Mouse (Mus musculus) adrenal gland, postnatal 4 days (tissue): ENCODE data around the gene Erc2. TPM values are rescaled to one million over a fixed set of nuclear protein-coding genes. Genes with fewer than 3 reads are reported as not detected.

ENCODE experiments used
- DNase-seq, 2 experiments: peaks; one replicate each; pipeline ENCODE4 v3.0.0; 2021 to 2022; ENCODE audit warnings: low spot score in 2 of 2, mixed read lengths in 2 of 2
- total RNA-seq, 2 experiments: library from RNA; stranded (reverse); gene quantifications; 2 replicates each; pipeline ENCODE4 v1.2.3; 2021

The Erc2 gene
- total RNA-seq, 2 experiments from 2014 or later: 16.9 to 17.7 TPM

DNA sequence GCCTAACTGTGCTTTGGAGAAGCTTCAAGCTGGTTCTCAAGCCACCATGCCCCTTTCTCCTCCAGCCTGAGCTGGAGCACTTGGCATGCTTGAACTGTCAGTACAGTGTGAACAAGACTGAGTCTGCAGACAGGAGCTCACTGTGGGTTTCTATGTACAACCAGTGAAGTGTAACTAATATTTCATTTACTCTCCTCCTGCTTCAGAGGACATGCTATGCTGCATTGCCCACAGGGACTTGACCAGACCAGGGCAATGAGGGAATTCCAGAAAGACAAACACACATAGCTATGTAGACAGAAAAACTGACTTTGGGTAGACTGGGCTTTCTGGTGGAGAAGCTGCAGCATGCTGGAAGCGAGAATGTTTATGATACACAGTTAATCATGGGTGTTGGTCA is 311.3 kb downstream of the Erc2 start:
- DNase-seq: no peak

- DNase-seq: no peak
Measured at GRCm38 (mm10) chr14:27935714-27936113, 313.5 kb downstream of the Erc2 start.

DNA sequence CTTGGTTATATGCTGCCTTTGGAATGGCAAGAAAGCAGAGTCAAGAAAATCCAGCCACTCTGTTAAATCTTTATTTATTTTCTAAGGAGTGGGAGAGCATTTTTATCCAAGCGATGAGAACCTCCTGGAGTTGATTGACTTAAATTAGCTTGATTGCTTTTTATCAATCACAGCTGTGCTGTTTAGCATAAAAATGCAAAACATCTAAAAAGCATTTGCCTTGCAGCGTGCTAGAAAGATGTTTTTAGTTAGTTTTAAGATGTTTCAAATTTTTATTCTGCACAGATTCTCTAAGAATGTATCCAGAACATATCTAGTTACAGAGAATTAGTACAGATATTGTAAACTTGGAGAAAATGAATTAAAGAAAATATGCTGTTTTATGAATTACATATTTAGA is 315.7 kb downstream of the Erc2 start:
- DNase-seq: no peak

DNA sequence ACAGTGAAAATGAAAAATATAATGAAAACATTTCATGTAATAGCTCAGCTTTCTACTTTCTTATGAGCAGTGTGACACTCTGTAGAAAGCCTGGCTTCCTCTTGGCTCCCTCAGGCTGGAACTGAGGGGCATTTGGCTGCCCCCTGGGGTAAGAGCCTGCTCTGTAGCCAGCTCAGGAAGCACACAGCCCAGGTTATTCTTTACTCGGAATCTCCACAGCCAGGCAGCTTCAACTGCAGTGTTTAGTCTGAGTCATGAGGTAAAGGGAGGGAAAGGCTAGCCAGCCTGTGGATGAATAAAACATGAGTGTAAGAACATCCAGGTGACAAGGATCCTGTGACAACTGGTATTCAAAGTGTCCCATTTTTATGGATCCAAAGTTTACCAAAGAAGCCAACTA is 323.0 kb downstream of the Erc2 start:
- no peak for DNase-seq

- DNase-seq: no peak
Measured at GRCm38 (mm10) chr14:27946211-27946610, 324.0 kb downstream of the Erc2 start.

- no peak for DNase-seq
Measured at GRCm38 (mm10) chr14:27948391-27948790, 326.2 kb downstream of the Erc2 start.

- DNase-seq: no peak
Measured at GRCm38 (mm10) chr14:27953814-27954213, 331.6 kb downstream of the Erc2 start.

GRCm38 (mm10) chr14:27956801-27957200 is 334.6 kb downstream of the Erc2 start:
- no peak for DNase-seq

DNA sequence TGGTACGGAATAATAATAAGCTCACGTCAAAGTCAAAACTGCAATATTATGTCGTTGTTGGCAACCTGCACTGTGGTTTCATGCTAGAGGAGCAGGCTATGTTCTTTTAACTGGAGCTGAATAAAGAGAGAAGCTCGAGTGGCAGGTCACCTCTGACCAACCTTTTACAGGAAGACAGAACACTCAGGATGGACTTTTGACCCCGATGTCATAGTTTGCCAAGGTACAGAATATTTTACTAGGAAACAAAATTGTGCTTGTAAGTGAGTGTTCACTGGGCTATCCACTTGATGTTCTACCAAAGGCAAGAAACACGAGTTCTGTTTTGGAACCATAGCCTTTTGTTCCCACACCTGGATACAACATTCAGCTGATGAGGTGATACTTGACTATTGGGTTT is 351.5 kb downstream of the Erc2 start:
- DNase-seq: no peak

DNA sequence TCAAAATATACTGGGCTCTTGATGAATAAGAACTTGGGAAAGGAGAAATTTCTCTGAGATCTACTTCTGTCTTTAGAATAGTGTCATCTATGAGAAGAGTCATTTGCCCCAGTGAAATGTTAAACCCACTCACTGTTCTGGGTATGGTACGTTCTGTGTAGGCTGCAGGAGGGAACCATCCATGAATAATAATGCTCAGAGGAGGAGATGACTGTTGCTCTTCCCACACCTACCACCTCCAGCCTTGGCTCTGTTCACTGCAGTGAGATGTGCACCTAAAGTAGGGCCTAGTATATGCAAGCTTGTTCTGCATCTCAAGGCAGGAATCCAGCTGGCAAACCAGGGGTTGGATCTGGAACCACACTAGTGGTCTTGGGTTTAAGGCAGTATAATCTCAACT is 353.4 kb downstream of the Erc2 start:
- DNase-seq: no peak

- no peak for DNase-seq
Measured at GRCm38 (mm10) chr14:27984758-27985157, 362.5 kb downstream of the Erc2 start.

DNA sequence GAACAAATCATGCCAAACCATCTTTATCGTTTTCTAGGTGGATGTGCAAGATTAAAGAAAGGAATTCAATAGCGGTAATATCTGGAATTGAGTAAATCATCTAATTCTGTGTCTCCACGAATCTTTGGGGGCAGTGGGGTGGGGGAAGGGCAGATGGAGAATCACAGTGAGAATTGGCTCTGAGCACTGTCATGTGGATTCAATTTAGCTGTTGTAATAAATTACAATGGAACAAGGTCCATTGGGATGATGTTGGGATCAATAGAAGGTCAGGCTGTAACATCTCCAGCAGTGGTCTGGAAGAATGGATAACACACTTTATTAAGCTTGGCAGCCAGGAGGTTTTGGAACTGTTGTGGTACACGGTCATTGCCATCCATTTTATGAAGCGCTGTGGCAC is 363.0 kb downstream of the Erc2 start:
- DNase-seq: no peak

DNA sequence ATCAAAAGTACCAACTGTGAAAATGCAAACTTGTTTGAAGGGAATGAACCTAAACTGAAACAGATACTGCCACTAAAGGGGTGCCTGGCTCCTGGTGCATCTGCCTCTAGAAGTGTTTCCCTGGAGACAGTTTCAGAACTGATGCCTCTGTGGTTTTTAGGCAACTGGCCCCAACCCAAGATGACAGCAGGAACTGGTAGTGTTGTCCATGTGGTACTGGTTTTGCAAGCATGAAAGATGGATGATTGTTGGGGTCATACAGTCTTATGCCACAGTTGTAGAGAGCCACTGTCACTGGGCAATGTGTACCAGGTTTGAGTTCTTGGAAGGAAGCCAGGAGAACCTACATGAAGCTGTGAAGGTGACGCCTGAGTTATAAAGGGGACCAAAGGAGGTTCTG is 365.2 kb downstream of the Erc2 start:
- DNase-seq: no peak

GRCm38 (mm10) chr14:27998551-27998950 is 376.3 kb downstream of the Erc2 start:
- DNase-seq: no peak

GRCm38 (mm10) chr14:28004023-28004422 is 381.8 kb downstream of the Erc2 start:
- no peak for DNase-seq

GRCm38 (mm10) chr14:28010536-28011280 is 388.5 kb downstream of the Erc2 start:
- DNase-seq: no peak

DNA sequence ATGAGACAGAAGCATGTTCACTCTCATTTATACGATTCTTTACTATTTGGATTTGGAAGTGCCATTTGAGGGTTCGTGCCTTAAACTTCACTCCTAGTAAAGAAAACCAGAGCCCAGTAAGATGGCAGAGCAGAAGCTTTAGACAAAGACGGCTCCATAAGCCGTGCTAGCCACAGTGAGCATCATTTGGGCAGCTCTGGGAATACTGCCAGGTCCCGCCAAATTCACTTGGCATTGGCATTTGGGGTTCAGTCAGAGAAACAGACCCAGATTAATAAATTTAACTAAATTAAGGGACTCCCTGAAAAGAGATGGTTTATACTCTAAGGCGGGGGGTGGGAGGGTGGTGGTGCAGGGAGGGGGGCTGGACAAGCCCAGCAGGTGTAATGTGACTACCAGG is 401.0 kb downstream of the Erc2 start:
- no peak for DNase-seq

DNA sequence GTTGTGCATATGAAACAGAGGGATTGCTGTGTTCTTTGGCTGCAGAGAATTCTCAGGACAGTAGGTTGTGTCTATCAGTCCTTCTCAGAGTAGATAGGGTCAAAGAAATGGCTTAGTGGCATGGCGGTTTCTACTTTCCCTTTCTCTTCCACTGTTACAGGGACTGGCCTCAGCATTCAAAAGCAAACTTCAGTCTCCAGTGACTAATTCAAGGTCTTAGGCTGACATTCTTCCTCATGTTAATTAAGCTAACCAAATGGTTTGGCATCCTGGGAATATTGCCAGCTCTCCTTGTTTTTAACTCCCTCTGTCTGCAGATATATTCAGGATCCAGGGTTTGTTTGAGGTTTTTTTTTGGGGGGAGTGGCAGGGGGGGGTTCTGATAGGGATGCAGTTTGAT is 408.6 kb downstream of the Erc2 start:
- no peak for DNase-seq

GRCm38 (mm10) chr14:28035013-28035412 is 412.8 kb downstream of the Erc2 start:
- DNase-seq: no peak

DNA sequence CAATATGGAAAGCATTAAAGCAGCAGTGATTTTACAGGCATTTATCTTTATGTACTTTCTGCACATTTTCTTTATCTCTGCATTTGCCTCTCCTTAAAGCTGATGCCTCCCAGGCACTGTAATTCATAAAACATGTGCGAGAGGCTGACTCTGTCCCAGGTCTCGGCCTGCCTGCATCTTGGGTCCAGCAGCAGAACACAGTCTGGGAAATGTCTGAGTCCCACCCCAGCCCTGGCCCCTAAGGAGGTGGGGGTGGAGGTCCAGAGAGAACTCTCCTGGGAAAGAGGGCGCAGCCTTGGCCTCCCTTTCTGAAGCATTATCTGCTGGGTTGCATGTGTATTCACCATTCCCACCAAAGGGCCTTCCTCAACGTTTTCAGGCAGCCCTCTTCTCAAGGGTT is 420.9 kb downstream of the Erc2 start:
- no peak for DNase-seq

DNA sequence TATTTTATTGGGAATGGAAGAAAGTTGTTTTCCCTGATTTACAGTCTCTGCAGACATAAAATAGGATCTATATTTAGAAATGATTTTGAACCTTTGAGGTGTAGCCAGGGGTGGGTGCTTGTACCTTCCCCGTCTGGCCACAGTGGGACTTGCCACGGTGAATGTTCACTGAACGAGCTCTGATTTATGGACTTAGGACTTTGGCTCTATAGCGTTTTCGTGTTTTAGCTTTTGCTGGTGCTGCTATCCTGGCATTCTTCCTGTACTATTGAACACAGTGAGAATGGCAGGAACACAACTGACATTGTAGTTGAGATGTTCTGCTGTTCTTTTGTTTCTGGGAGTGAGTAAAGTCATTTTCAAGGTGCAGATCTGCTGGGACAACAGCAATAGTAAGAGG is 429.4 kb downstream of the Erc2 start:
- no peak for DNase-seq

DNA sequence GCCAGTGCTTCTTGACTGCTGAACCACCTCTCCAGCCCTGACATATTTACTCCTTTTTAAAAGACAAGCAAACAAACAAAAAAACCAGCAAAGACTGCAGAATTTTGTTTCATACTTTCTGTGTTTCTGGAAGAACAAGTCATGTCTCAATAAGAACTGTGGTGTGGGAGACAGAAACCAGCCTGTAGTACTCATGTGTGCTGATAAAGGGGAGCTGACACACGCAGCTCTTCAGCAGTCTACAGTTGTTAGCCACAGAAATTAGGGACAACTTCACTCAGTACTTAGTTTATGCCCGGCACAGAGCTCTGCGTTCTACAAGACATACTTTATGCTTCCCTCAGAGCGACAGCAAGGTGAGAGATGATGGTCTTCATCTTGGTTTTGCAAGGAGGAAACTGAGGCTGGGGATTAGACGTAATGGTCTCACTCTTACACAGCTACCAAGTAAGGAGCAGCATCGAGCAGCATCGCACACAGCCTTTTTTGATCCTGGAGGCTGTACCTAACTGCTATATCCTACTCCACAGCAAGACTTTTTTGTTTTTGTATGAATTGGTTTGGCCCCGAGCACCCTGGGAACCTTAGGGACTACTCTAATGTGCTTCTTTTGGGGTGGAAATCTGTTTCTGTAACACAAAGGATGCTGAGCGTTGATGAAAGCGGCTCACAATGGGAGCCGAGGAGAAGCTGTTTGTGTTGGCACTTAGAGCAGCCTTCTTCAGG is 435.1 kb downstream of the Erc2 start:
- DNase-seq: no peak
